Mouse (Mus musculus) intestine, embryonic 14.5 days (tissue): ENCODE data around the gene Vsir. TPM values are rescaled to one million over a fixed set of nuclear protein-coding genes. Genes with fewer than 3 reads are reported as not detected.

ENCODE experiments used
- ATAC-seq: fragments of 200-750 bp; cut with Nextera tagmentation; replicated peaks from 2 replicates; pipeline ENCODE4 v1.8.0; 2017; ENCODE audit warnings: low read depth, moderate number of reproducible peaks, moderate TSS enrichment, moderate library complexity; ENCODE audit not compliant: low FRiP score, low TSS enrichment
- DNase-seq: peaks from one replicate; pipeline ENCODE4 v3.0.0-alpha.2; 2018; ENCODE audit warnings: low spot score
- H3K27ac ChIP-seq: fragments of 300-500 bp; sonication (generic); 2 replicates; pipeline ENCODE4 v1.5.1; 2014; ENCODE audit warnings: low read depth, mild to moderate bottlenecking, control low read depth
- H3K27me3 ChIP-seq: fragments of 300-500 bp; sonication (generic); replicated peaks from 2 replicates; pipeline ENCODE4 v1.6.1; 2014; ENCODE audit warnings: low read length, control low read depth; ENCODE audit not compliant: control insufficient read depth, insufficient read depth
- H3K36me3 ChIP-seq: fragments of 300-500 bp; sonication (generic); 2 replicates; pipeline ENCODE4 v1.6.1; 2014; ENCODE audit warnings: low read length, control low read depth; ENCODE audit not compliant: control insufficient read depth, insufficient read depth
- H3K4me1 ChIP-seq: fragments of 300-500 bp; sonication (generic); replicated peaks from 2 replicates; pipeline ENCODE4 v1.6.1; 2014; ENCODE audit warnings: low read length, control low read depth, mixed read lengths; ENCODE audit not compliant: control insufficient read depth, insufficient read depth
- H3K4me2 ChIP-seq: fragments of 300-500 bp; sonication (generic); 2 replicates; pipeline ENCODE4 v1.6.1; 2014; ENCODE audit warnings: low read length
- H3K4me3 ChIP-seq: fragments of 300-500 bp; sonication (generic); 2 replicates; pipeline ENCODE4 v1.5.1; 2014; ENCODE audit warnings: low read depth, low read length, control low read depth, mixed read lengths
- H3K9ac ChIP-seq: fragments of 300-500 bp; sonication (generic); 2 replicates; pipeline ENCODE4 v1.6.1; 2014; ENCODE audit warnings: mild to moderate bottlenecking, low read length
- H3K9me3 ChIP-seq: fragments of 300-500 bp; sonication (generic); 2 replicates; pipeline ENCODE4 v1.6.1; 2016; ENCODE audit warnings: low read length, control low read depth; ENCODE audit not compliant: control insufficient read depth
- WGBS: fragments of 180-500 bp; shearing (Covaris S2); extraction: QIAGEN DNeasy Blood & Tissue Kit; methylation state at CpG from one replicate; pipeline ENCODE4 v1.1.7; 2014; 5-methylcytosine and 5-hydroxymethylcytosine counted together
- polyA plus RNA-seq: library from polyadenylated mRNA; unstranded; fragments of >200 nt; fragmentation: Nextera tagmentation; extraction: Ambion mirVana; gene quantifications from 2 replicates; pipeline ENCODE4 v1.2.1, GENCODE M21; 2014

The Vsir gene
- polyA plus RNA-seq, 1 experiment from 2014 or later = 6.1 TPM

- Histone ChIP-seq H3K27ac (0 out of 2 replicates have a peak overlapping the region, but pooled peaks have one; percentile 19), H3K9ac (no peak overlapping the region), H3K4me2 (no peak overlapping the region), H3K4me3 (no peak overlapping the region), H3K36me3 (no peaks in the 10 kb centered on the region), H3K4me1 (peaks cover 7% of the 10 kb centered on the region), H3K9me3 (no peaks in the 10 kb centered on the region), H3K27me3 (no peaks in the 10 kb centered on the region)
- ATAC-seq (no peak), DNase-seq (no peak)
- WGBS = 85% methylated on average over 2 of the region's 2 CpGs
Observed at GRCm38 (mm10) chr10:60388332-60388731, 41.7 kb downstream of the Vsir start.

- Histone ChIP-seq H3K4me2 (no peak overlapping the region), H3K4me3 (no peak overlapping the region), H3K9ac (no peak overlapping the region), H3K4me1 (peaks cover 7% of the 10 kb centered on the region), H3K36me3 (no peaks in the 10 kb centered on the region), H3K9me3 (no peaks in the 10 kb centered on the region), H3K27me3 (no peaks in the 10 kb centered on the region), H3K27ac (no peak overlapping the region)
- WGBS = 20% methylated on average over 9 of the region's 9 CpGs
- ATAC-seq (no peak), DNase-seq (no peak)
Observed at GRCm38 (mm10) chr10:60389447-60389865, 42.8 kb downstream of the Vsir start.

GRCm38 (mm10) chr10:60390177-60390903, 43.7 kb downstream of the Vsir start:
- no peak overlapping the region for H3K27ac ChIP-seq
- DNase-seq = no peak
- WGBS = 61% methylated on average over 6 of the region's 6 CpGs
- H3K4me2 ChIP-seq = no peak overlapping the region
- H3K27me3 ChIP-seq = no peaks in the 10 kb centered on the region
- no peaks in the 10 kb centered on the region for H3K9me3 ChIP-seq
- no peak overlapping the region for H3K9ac ChIP-seq
- H3K4me3 ChIP-seq = no peak overlapping the region
- ATAC-seq = no peak
- no peaks in the 10 kb centered on the region for H3K36me3 ChIP-seq
- H3K4me1 ChIP-seq = peaks cover 7% of the 10 kb centered on the region

GRCm38 (mm10) chr10:60390904-60391420, 44.3 kb downstream of the Vsir start:
- Histone ChIP-seq H3K4me1 (peaks cover 7% of the 10 kb centered on the region), H3K27ac (no peak overlapping the region), H3K9ac (no peak overlapping the region), H3K36me3 (no peaks in the 10 kb centered on the region), H3K4me2 (no peak overlapping the region), H3K9me3 (no peaks in the 10 kb centered on the region), H3K27me3 (no peaks in the 10 kb centered on the region), H3K4me3 (no peak overlapping the region)
- WGBS = 71% methylated on average over 5 of the region's 5 CpGs
- DNase-seq (no peak), ATAC-seq (no peak)

GRCm38 (mm10) chr10:60391661-60392060, 45.0 kb downstream of the Vsir start:
- Histone ChIP-seq H3K4me1 (peaks cover 7% of the 10 kb centered on the region), H3K9me3 (no peaks in the 10 kb centered on the region), H3K36me3 (no peaks in the 10 kb centered on the region), H3K4me2 (no peak overlapping the region), H3K9ac (no peak overlapping the region), H3K27me3 (no peaks in the 10 kb centered on the region), H3K27ac (no peak overlapping the region), H3K4me3 (no peak overlapping the region)
- ATAC-seq = no peak
- 95% methylated on average over 9 of the region's 9 CpGs for WGBS
- DNase-seq = no peak

- H3K36me3 ChIP-seq = no peaks in the 10 kb centered on the region
- no peak overlapping the region for H3K9ac ChIP-seq
- H3K4me1 ChIP-seq = no peaks in the 10 kb centered on the region
- no peaks in the 10 kb centered on the region for H3K27me3 ChIP-seq
- no peaks in the 10 kb centered on the region for H3K9me3 ChIP-seq
- H3K4me2 ChIP-seq = no peak overlapping the region
- no peak for DNase-seq
- no peak overlapping the region for H3K4me3 ChIP-seq
- no peak for ATAC-seq
- WGBS = 63% methylated on average over 7 of the region's 7 CpGs
- H3K27ac ChIP-seq = no peak overlapping the region
Observed at GRCm38 (mm10) chr10:60394936-60395335, 48.3 kb downstream of the Vsir start.

GRCm38 (mm10) chr10:60395605-60396004, 49.0 kb downstream of the Vsir start:
- 71% methylated on average over 5 of the region's 5 CpGs for WGBS
- ATAC-seq (no peak), DNase-seq (no peak)
- H3K4me1 ChIP-seq = no peaks in the 10 kb centered on the region
- H3K4me2 ChIP-seq = no peak overlapping the region
- no peaks in the 10 kb centered on the region for H3K36me3 ChIP-seq
- H3K27me3 ChIP-seq = no peaks in the 10 kb centered on the region
- no peaks in the 10 kb centered on the region for H3K9me3 ChIP-seq
- H3K4me3 ChIP-seq = no peak overlapping the region
- H3K9ac ChIP-seq = no peak overlapping the region
- H3K27ac ChIP-seq = no peak overlapping the region

GRCm38 (mm10) chr10:60398051-60398814, 51.6 kb downstream of the Vsir start:
- no peaks in the 10 kb centered on the region for H3K27me3 ChIP-seq
- H3K4me1 ChIP-seq = no peaks in the 10 kb centered on the region
- ATAC-seq = no peak
- H3K36me3 ChIP-seq = no peaks in the 10 kb centered on the region
- H3K9ac ChIP-seq = no peak overlapping the region
- 87% methylated on average over 10 of the region's 10 CpGs for WGBS
- H3K27ac ChIP-seq = no peak overlapping the region
- DNase-seq = no peak
- H3K4me2 ChIP-seq = no peak overlapping the region
- no peaks in the 10 kb centered on the region for H3K9me3 ChIP-seq
- no peak overlapping the region for H3K4me3 ChIP-seq
